Comparison of ENCODE assay signal across 8 mouse cellular contexts in the genomic region with DNA sequence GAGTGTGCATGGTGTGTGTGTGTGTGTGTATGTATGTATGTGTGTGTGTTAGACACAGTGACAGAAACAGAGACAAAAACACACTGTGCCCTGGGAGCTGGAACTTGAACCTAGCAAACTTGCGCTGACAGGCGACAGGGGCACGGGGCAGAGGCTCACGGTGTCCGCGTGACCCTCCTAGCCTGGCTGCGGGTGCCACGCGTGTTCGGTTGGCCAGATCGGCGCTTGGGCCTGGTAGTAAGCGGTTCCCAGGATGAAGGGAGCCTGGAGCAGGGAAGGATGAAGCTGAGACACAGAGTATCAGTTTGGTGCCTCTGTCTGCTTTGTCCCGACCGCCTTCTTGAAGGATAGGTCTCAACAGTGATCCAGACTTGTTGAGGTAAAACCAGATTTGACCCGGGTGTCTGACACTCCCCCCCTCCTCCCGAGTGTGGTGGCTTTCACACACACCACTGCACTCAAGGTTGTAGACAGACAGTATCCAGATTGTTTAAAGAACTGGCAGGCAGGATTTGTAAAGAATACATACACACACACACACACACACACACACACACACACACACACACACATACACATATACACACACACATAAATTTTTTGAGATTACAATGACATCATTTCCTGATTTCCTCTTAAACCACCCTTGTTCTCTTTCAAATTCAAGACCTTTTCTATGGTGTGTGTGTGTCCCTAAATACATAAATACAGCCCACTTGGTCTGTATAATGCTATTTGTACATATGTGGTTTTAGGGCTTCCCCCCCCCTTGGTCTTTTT. TPM values are rescaled to one million over a fixed set of nuclear protein-coding genes. Genes with fewer than 3 reads are reported as not detected.
DNase-seq lines count a peak whose midpoint lies in the region; ATAC-seq and TF ChIP-seq lines count a peak whose summit lies in the region.

A gene (plus strand): TSS at position 202 of the 780 bp plus-strand sequence.

- peak within 1 kb of the TSS; percentile 40 for H3K9ac ChIP-seq in heart, embryonic 11.5 days (ENCODE audit: low read depth, low read length)
- H3K9ac ChIP-seq in ES-E14 (ENCODE audit: insufficient read depth, low read depth, low read length, poor library complexity, severe bottlenecking) = peak within 1 kb of the TSS; percentile 27; the same call in 1 of the 2 replicates
- peak within 1 kb of the TSS; percentile 68 for H3K9ac ChIP-seq in heart, embryonic 16.5 days (ENCODE audit: low read length)
- H3K9ac ChIP-seq in liver, embryonic 14.5 days (replicated peaks) = peak within 1 kb of the TSS; percentile 19

- no peaks in the 10 kb centered on the region for H3K9me3 ChIP-seq in heart, embryonic 11.5 days (replicated peaks; ENCODE audit: control insufficient read depth, low read length)
- no peaks in the 10 kb centered on the region for H3K9me3 ChIP-seq in ES-E14 (ENCODE audit: control insufficient read depth, insufficient read depth, low read depth, low read length)
- no peaks in the 10 kb centered on the region for H3K9me3 ChIP-seq in heart, embryonic 16.5 days (replicated peaks; ENCODE audit: control insufficient read depth, low read length)
- H3K9me3 ChIP-seq in liver, embryonic 14.5 days (ENCODE audit: control insufficient read depth, low read length) = no peaks in the 10 kb centered on the region

- intact Hi-C loops in left cerebral cortex, postnatal 10 days (cut with DNase I) = loop anchor here (5.0 kb wide), 1 partner anchor 43 kb away; no protein-coding TSS in a partner anchor

- peaks cover 7% of the 10 kb centered on the region for H3K27me3 ChIP-seq in heart, embryonic 11.5 days (ENCODE audit: control insufficient read depth, insufficient read depth, low read length)
- 0 out of 2 replicates have a peak, but pooled peaks cover 5% of the 10 kb centered on the region for H3K27me3 ChIP-seq in heart, embryonic 16.5 days (ENCODE audit: control insufficient read depth, insufficient read depth, low read length)
- no peaks in the 10 kb centered on the region for H3K27me3 ChIP-seq in liver, embryonic 14.5 days (ENCODE audit: control insufficient read depth, insufficient read depth, low read length)
- no peaks in the 10 kb centered on the region for H3K27me3 ChIP-seq in spleen, adult 2 months (ENCODE audit: control insufficient read depth, insufficient read depth, low read length)

- peaks cover 5% of the 10 kb centered on the region; the same call in 1 of the 2 replicates for H3K4me1 ChIP-seq in heart, embryonic 11.5 days (ENCODE audit: control insufficient read depth, insufficient read depth, low read length)
- H3K4me1 ChIP-seq in ES-E14 (ENCODE audit: control insufficient read depth in 2 of 2, insufficient read depth in 2 of 2, low read length in 2 of 2, poor library complexity in 1 of 2) = peaks cover 0 to 16% of the 10 kb centered on the region in 2 experiments; a peak in 2 of 4 replicates
- H3K4me1 ChIP-seq in heart, embryonic 16.5 days (ENCODE audit: control insufficient read depth, insufficient read depth, low read length) = peaks cover 7% of the 10 kb centered on the region
- peaks cover 0 to 11% of the 10 kb centered on the region in 2 experiments; a peak in 2 of 4 replicates for H3K4me1 ChIP-seq in liver, embryonic 14.5 days (replicated peaks; ENCODE audit: control insufficient read depth in 2 of 2, insufficient read depth in 2 of 2, low read length in 1 of 2)
- H3K4me1 ChIP-seq in spleen, adult 2 months (ENCODE audit: control insufficient read depth, insufficient read depth, insufficient read length) = peaks cover 14% of the 10 kb centered on the region

- no peak for DNase-seq in heart, adult 11 months
- no peak for DNase-seq in ES-E14 (ENCODE audit: low read depth, low spot score)
- DNase-seq in liver, embryonic 14.5 days (ENCODE audit: low read depth in 3 of 3, low spot score in 3 of 3) = no peak
- peak; percentile 15 to 22 for DNase-seq in spleen, adult 2 months (ENCODE audit: low read depth in 1 of 2, low spot score in 2 of 2)
- DNase-seq in left cerebral cortex, postnatal 10 days (ENCODE audit: extremely low spot score in 1 of 2, low spot score in 2 of 2) = no peak

- no peaks in the 10 kb centered on the region for H3K36me3 ChIP-seq in heart, embryonic 11.5 days (ENCODE audit: control insufficient read depth, insufficient read depth, low read length)
- no peaks in the 10 kb centered on the region for H3K36me3 ChIP-seq in ES-E14 (ENCODE audit: control insufficient read depth, insufficient read depth, low read length, poor library complexity, severe bottlenecking)
- H3K36me3 ChIP-seq in heart, embryonic 16.5 days (ENCODE audit: control insufficient read depth, insufficient read depth) = no peaks in the 10 kb centered on the region
- H3K36me3 ChIP-seq in liver, embryonic 14.5 days (replicated peaks; ENCODE audit: control insufficient read depth, insufficient read depth, low read depth) = no peaks in the 10 kb centered on the region
- no peaks in the 10 kb centered on the region for H3K36me3 ChIP-seq in spleen, adult 2 months (ENCODE audit: control insufficient read depth, insufficient read depth, low read length)

- TF ChIP-seq EP300 in liver, embryonic 14.5 days (IDR thresholded peaks at IDR 0.05; ENCODE audit: low read depth) = no peak

- TF ChIP-seq POLR2A in spleen, adult 2 months (IDR thresholded peaks at IDR 0.05; ENCODE audit: low read depth, low read length) = no peak

- no peak for TF ChIP-seq CTCF in liver, embryonic 14.5 days (IDR thresholded peaks at IDR 0.05; ENCODE audit: low read depth)
- TF ChIP-seq CTCF in spleen, adult 2 months (IDR thresholded peaks at IDR 0.05; ENCODE audit: extremely low read depth, insufficient read depth, insufficient read length, insufficient replicate concordance) = no peak

- WGBS in heart, embryonic 11.5 days (ENCODE audit: insufficient replicate concordance) = 53% methylated on average over 17 of the region's 17 CpGs
- 47% methylated on average over 17 of the region's 17 CpGs for WGBS in heart, embryonic 16.5 days
- WGBS in liver, embryonic 14.5 days (ENCODE audit: insufficient replicate concordance) = 54% methylated on average over 17 of the region's 17 CpGs
- WGBS in spleen, adult 2 months = 45% methylated on average over 17 of the region's 17 CpGs

- H3K4me3 ChIP-seq in heart, embryonic 11.5 days (ENCODE audit: low read depth, low read length) = peak within 1 kb of the TSS; percentile 33
- peak within 1 kb of the TSS; percentile 37 to 43; a peak in 3 of 4 replicates for H3K4me3 ChIP-seq in ES-E14 (ENCODE audit: insufficient read depth in 1 of 2, low read depth in 1 of 2, low read length in 2 of 2, poor library complexity in 1 of 2, severe bottlenecking in 1 of 2)
- peak within 1 kb of the TSS; percentile 55 for H3K4me3 ChIP-seq in heart, embryonic 16.5 days (ENCODE audit: low read length)
- H3K4me3 ChIP-seq in liver, embryonic 14.5 days (ENCODE audit: insufficient read depth in 1 of 2, low read depth in 2 of 2, low read length in 2 of 2) = peak within 1 kb of the TSS; percentile 41 to 53
- peak within 1 kb of the TSS; percentile 56 for H3K4me3 ChIP-seq in spleen, adult 2 months (ENCODE audit: extremely low read depth, insufficient read depth, insufficient read length)

- H3K27ac ChIP-seq in heart, embryonic 11.5 days (ENCODE audit: low read depth, low read length) = peak within 1 kb of the TSS; percentile 29; the same call in 1 of the 2 replicates
- no peak within 1 kb of the TSS for H3K27ac ChIP-seq in ES-E14 (ENCODE audit: insufficient read depth, low read depth, low read length, poor library complexity, severe bottlenecking)
- no peak within 1 kb of the TSS for H3K27ac ChIP-seq in heart, embryonic 16.5 days (ENCODE audit: low read length)
- no peak within 1 kb of the TSS for H3K27ac ChIP-seq in liver, embryonic 14.5 days
- H3K27ac ChIP-seq in spleen, adult 2 months (ENCODE audit: insufficient read depth, low read length) = peak within 1 kb of the TSS; percentile 62; the same call in 1 of the 2 replicates

- in situ Hi-C loops in ES-E14 (cut with MboI; ENCODE audit: low sequenced_read_pairs in 2 of 2, unreplicated experiment in 2 of 2) = no loop called here

- ATAC-seq in heart, embryonic 11.5 days (replicated peaks; ENCODE audit: insufficient number of reproducible peaks, low FRiP score, low TSS enrichment) = peak; percentile 29; the same call in 1 of the 2 replicates
- ATAC-seq in heart, embryonic 16.5 days (replicated peaks; ENCODE audit: extremely low read depth, insufficient read depth, low FRiP score) = no peak
- ATAC-seq in liver, embryonic 14.5 days (ENCODE audit: insufficient read depth) = no peak
- ATAC-seq in cerebellum, adult (ENCODE audit: insufficient number of reproducible peaks, low FRiP score, low TSS enrichment) = no peak

- H3K4me2 ChIP-seq in heart, embryonic 11.5 days = peak within 1 kb of the TSS; percentile 61
- H3K4me2 ChIP-seq in heart, embryonic 16.5 days (ENCODE audit: low read depth, low read length) = peak within 1 kb of the TSS; percentile 88
- H3K4me2 ChIP-seq in liver, embryonic 14.5 days (ENCODE audit: low read depth) = peak within 1 kb of the TSS; percentile 65

TF ChIP-seq in ES-E14, 5 proteins besides CTCF, POLR2A, EP300 and RAD21:
- TF ChIP-seq ZNF384 (IDR thresholded peaks at IDR 0.05; ENCODE audit: low read depth, low read length) (no peak), MAFK (IDR thresholded peaks at IDR 0.05; ENCODE audit: insufficient read depth, low read depth, low read length) (no peak), ZC3H11A (IDR thresholded peaks at IDR 0.05; ENCODE audit: borderline replicate concordance, low read depth, low read length) (no peak), CHD2 (IDR thresholded peaks at IDR 0.05; ENCODE audit: low read depth, low read length) (no peak), HCFC1 (IDR thresholded peaks at IDR 0.05; ENCODE audit: borderline replicate concordance, insufficient read depth, low read length) (no peak)

RNA-seq across cellular contexts. Expression of the gene that starts here (rescaled TPM):
- polyA plus RNA-seq in heart, embryonic 11.5 days (2014; fragmentation: Nextera tagmentation; extraction: Ambion mirVana) = 0.19 and 0.21 TPM in 2 replicates
- total RNA-seq in ES-E14 (2012; rRNA removed) = 0.85 and 2.6 TPM in 2 replicates
- polyA plus RNA-seq in heart, embryonic 16.5 days (2015; fragmentation: Nextera tagmentation; extraction: Ambion mirVana) = 0.11 and 0.13 TPM in 2 replicates
- 0.02 TPM in 1 of 2 replicates, not detected in the other for polyA plus RNA-seq in liver, embryonic 14.5 days (2012; rRNA removed)
- 0.09 and 0.15 TPM in 2 replicates for polyA plus RNA-seq in liver, embryonic 14.5 days (2014; fragmentation: Nextera tagmentation; extraction: Ambion mirVana)
- 0.02 TPM in 1 of 2 replicates, not detected in the other for polyA plus RNA-seq in spleen, adult 2 months (2012; rRNA removed)
- total RNA-seq in left cerebral cortex, postnatal 10 days (2021) = under 1 TPM in 1 of 2 experiments, not detected in 1; 0.15 TPM

Comparison
In these comparisons a context has a peak if more than half of its experiments do, and no peak if none do; other contexts are left out.
1. Peak in ATAC-seq, H3K4me3 ChIP-seq, H3K27ac ChIP-seq, H3K9ac ChIP-seq and H3K4me2 ChIP-seq in heart, embryonic 11.5 days; RNA of the gene not detected or under 1 TPM.
2. Peak in DNase-seq, H3K4me3 ChIP-seq and H3K27ac ChIP-seq in spleen, adult 2 months; RNA of the gene not detected or under 1 TPM.